Mouse (Mus musculus) kidney, adult 2 months (tissue): ENCODE results near the gene Efs. TPM values are rescaled to one million over a fixed set of nuclear protein-coding genes. Genes with fewer than 3 reads are reported as not detected.
A peak's percentile ranks its signal among the peaks of the same experiment; 100 is the strongest.

Experiments
- DNase-seq: peaks from one replicate; pipeline ENCODE4 v3.0.0; 2021
- H3K27ac ChIP-seq: fragments of 200-500 bp; 2 replicates; pipeline ENCODE4 v1.5.1; 2012; ENCODE audit warnings: low read depth, low read length, control low read depth, inconsistent platforms; ENCODE audit not compliant: insufficient read depth
- H3K27me3 ChIP-seq: fragments of 200-500 bp; replicated peaks from 2 replicates; pipeline ENCODE4 v1.6.1; 2012; ENCODE audit warnings: mild to moderate bottlenecking, moderate library complexity, low read length, inconsistent platforms; ENCODE audit not compliant: control insufficient read depth, insufficient read depth
- H3K36me3 ChIP-seq: fragments of 200-500 bp; 2 replicates; pipeline ENCODE4 v1.6.1; 2012; ENCODE audit warnings: mild to moderate bottlenecking, moderate library complexity, low read length, inconsistent platforms; ENCODE audit not compliant: control insufficient read depth, insufficient read depth
- H3K4me1 ChIP-seq: fragments of 200-500 bp; 2 replicates; pipeline ENCODE4 v1.6.1; 2011; ENCODE audit warnings: low read length; ENCODE audit not compliant: control insufficient read depth, insufficient read depth
- H3K4me3 ChIP-seq: fragments of 200-500 bp; 2 replicates; pipeline ENCODE4 v1.5.1; 2011; ENCODE audit warnings: mild to moderate bottlenecking, low read depth, low read length, control low read depth; ENCODE audit not compliant: insufficient read depth
- CTCF ChIP-seq: fragments of 200-500 bp; conservative IDR thresholded peaks from 2 replicates; pipeline ENCODE4 v1.5.1; 2011; ENCODE audit warnings: low read depth, mild to moderate bottlenecking, control low read depth, low read length, moderate library complexity, mixed read lengths; ENCODE audit not compliant: insufficient read depth, insufficient read length
- POLR2A ChIP-seq: fragments of 200-500 bp; IDR thresholded peaks from one replicate; pipeline ENCODE4 v1.6.1; 2011; ENCODE audit warnings: low read depth, low read length, control low read depth
- WGBS: fragments of 180-500 bp; shearing (Covaris S2); methylation state at CpG from one replicate; pipeline ENCODE4 v1.1.7; 2018; 5-methylcytosine and 5-hydroxymethylcytosine counted together
- polyA plus RNA-seq: library from polyadenylated mRNA; depleted of rRNA; stranded (reverse); fragments of >200 nt; gene quantifications from 2 replicates; pipeline ENCODE4 v1.2.3, GENCODE M21; 2012

The Efs gene
- polyA plus RNA-seq, 1 experiment = 1.8 TPM

- Histone ChIP-seq H3K36me3 (no peaks in the 10 kb centered on the region), H3K27ac (no peak overlapping the region), H3K4me1 (peaks cover 4% of the 10 kb centered on the region), H3K4me3 (no peak overlapping the region), H3K27me3 (no peaks in the 10 kb centered on the region)
- 77% methylated on average over 19 of the region's 19 CpGs for WGBS
- no peak for TF ChIP-seq CTCF
- DNase-seq = no peak
These were observed 20.2 kb upstream of the Efs start for GRCm38 (mm10) chr14:54945975-54946704.

- H3K36me3 ChIP-seq = no peaks in the 10 kb centered on the region
- H3K27ac ChIP-seq = no peak overlapping the region
- H3K27me3 ChIP-seq = no peaks in the 10 kb centered on the region
- no peak for DNase-seq
- 80% methylated on average over 2 of the region's 2 CpGs for WGBS
- H3K4me1 ChIP-seq = peaks cover 8% of the 10 kb centered on the region
- TF ChIP-seq CTCF = no peak
- TF ChIP-seq POLR2A = no peak
- no peak overlapping the region for H3K4me3 ChIP-seq
These were observed 19.0 kb upstream of the Efs start for GRCm38 (mm10) chr14:54944939-54945338.

- WGBS = 97% methylated on average over 7 of the region's 7 CpGs
- Histone ChIP-seq H3K27me3 (no peaks in the 10 kb centered on the region), H3K4me3 (no peak overlapping the region), H3K27ac (no peak overlapping the region), H3K4me1 (peaks cover 13% of the 10 kb centered on the region), H3K36me3 (no peaks in the 10 kb centered on the region)
- TF ChIP-seq POLR2A (no peak), CTCF (no peak)
- DNase-seq = no peak
These were observed 18.0 kb upstream of the Efs start for GRCm38 (mm10) chr14:54943971-54944370.

- H3K27me3 ChIP-seq = no peaks in the 10 kb centered on the region
- DNase-seq = no peak
- no peak overlapping the region for H3K4me3 ChIP-seq
- H3K36me3 ChIP-seq = no peaks in the 10 kb centered on the region
- H3K4me1 ChIP-seq = peaks cover 13% of the 10 kb centered on the region
- H3K27ac ChIP-seq = no peak overlapping the region
- WGBS = 90% methylated on average over 8 of the region's 8 CpGs
- TF ChIP-seq POLR2A (no peak), CTCF (no peak)
These were observed 16.6 kb upstream of the Efs start for GRCm38 (mm10) chr14:54942479-54942878.

GRCm38 (mm10) chr14:54941024-54941978, 15.4 kb upstream of the Efs start:
- H3K27ac ChIP-seq = no peak overlapping the region
- H3K36me3 ChIP-seq = no peaks in the 10 kb centered on the region
- no peak for TF ChIP-seq POLR2A
- TF ChIP-seq CTCF = no peak
- H3K4me3 ChIP-seq = no peak overlapping the region
- peak; percentile 77 for DNase-seq
- H3K27me3 ChIP-seq = no peaks in the 10 kb centered on the region
- WGBS = 59% methylated on average over 13 of the region's 13 CpGs
- peaks cover 13% of the 10 kb centered on the region for H3K4me1 ChIP-seq

GRCm38 (mm10) chr14:54940176-54940530, 14.2 kb upstream of the Efs start:
- peak; percentile 65 for DNase-seq
- 39% methylated on average over 3 of the region's 3 CpGs for WGBS
- TF ChIP-seq CTCF (no peak), POLR2A (no peak)

GRCm38 (mm10) chr14:54939434-54940175, 13.7 kb upstream of the Efs start:
- WGBS = 34% methylated on average over 12 of the region's 12 CpGs
- H3K36me3 ChIP-seq = no peaks in the 10 kb centered on the region
- peaks cover 13% of the 10 kb centered on the region for H3K4me1 ChIP-seq
- TF ChIP-seq CTCF = peak; percentile 93
- no peak for TF ChIP-seq POLR2A
- no peaks in the 10 kb centered on the region for H3K27me3 ChIP-seq
- no peak overlapping the region for H3K4me3 ChIP-seq
- peak; percentile 89 for DNase-seq
- peak overlapping the region; percentile 37; the same call in 1 of the 2 replicates for H3K27ac ChIP-seq

More at GRCm38 (mm10) chr14:54940176-54940530, 14.2 kb upstream of the Efs start:
- Histone ChIP-seq H3K4me1 (peaks cover 13% of the 10 kb centered on the region), H3K27ac (no peak overlapping the region), H3K4me3 (no peak overlapping the region), H3K27me3 (no peaks in the 10 kb centered on the region), H3K36me3 (no peaks in the 10 kb centered on the region)
